Mouse (Mus musculus): Measurements from ENCODE around the gene Epor. TPM values are rescaled to one million over a fixed set of nuclear protein-coding genes. Genes with fewer than 3 reads are reported as not detected.

Gene Epor
- polyA plus RNA-seq, 1 experiment from 2014 or later = 124 TPM

DNA sequence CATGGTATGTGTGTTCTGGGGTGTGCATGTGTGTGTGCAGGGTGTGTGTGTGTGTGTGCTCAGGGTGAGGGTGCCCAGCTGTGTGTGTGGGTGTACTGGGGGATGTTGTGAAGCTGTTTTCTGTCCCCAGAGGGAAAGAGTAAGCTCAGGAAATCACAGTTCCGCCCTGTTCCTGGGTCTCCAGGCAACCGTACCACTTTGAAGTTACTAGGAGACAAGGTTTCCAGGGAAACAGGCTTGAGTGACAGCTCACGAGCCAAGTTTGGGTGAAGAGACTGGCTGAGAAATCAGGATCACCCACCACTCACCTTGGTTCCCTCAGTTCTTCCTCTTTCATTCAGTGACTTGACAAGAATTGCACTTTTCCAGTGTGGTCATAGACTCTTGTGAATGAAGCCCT is 9.7 kb downstream of the Epor start:
- no peak overlapping the region for H3K9ac ChIP-seq
- no peaks in the 10 kb centered on the region for H3K9me3 ChIP-seq (replicated peaks)
- H3K4me2 ChIP-seq = no peak overlapping the region
- ATAC-seq (ENCODE audit: insufficient read depth) = no peak
- 28% methylated on average over 3 of the region's 3 CpGs for WGBS (ENCODE audit: insufficient replicate concordance)
- H3K4me1 ChIP-seq (replicated peaks) = peaks cover 32% of the 10 kb centered on the region
- peaks cover 14% of the 10 kb centered on the region for H3K27me3 ChIP-seq
- H3K4me3 ChIP-seq (replicated peaks) = no peak overlapping the region
- H3K36me3 ChIP-seq (replicated peaks) = peaks cover 21% of the 10 kb centered on the region
- no peak overlapping the region for H3K27ac ChIP-seq (replicated peaks)

DNA sequence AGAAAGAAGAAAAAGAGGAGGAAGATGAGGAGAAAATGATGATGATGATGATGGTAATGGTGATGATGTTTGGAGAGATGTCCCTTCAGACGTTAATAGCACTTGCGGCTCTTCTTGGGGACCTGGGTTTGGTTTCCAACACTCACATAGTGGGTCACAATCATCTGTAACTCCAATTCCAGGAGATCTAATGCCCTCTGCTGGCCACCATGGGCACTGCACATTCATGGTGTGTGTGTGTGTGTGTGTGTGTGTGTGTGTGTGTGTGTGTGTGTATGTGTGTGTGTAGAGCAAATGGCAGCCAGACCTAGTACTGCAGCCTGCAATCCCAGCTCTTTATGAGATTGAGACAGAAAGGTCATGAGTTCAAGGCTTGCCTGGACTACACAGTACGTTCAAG is 11.3 kb downstream of the Epor start:
- H3K4me1 ChIP-seq (replicated peaks) = peaks cover 25% of the 10 kb centered on the region
- no peak overlapping the region for H3K4me2 ChIP-seq
- H3K4me3 ChIP-seq (replicated peaks) = no peak overlapping the region
- 62% methylated on average over 3 of the region's 3 CpGs for WGBS (ENCODE audit: insufficient replicate concordance)
- peaks cover 5% of the 10 kb centered on the region; the same call in 1 of the 2 replicates for H3K36me3 ChIP-seq (replicated peaks)
- no peak overlapping the region for H3K27ac ChIP-seq (replicated peaks)
- H3K9me3 ChIP-seq (replicated peaks) = no peaks in the 10 kb centered on the region
- no peak for ATAC-seq (ENCODE audit: insufficient read depth)
- H3K27me3 ChIP-seq = peaks cover 29% of the 10 kb centered on the region
- no peak overlapping the region for H3K9ac ChIP-seq

DNA sequence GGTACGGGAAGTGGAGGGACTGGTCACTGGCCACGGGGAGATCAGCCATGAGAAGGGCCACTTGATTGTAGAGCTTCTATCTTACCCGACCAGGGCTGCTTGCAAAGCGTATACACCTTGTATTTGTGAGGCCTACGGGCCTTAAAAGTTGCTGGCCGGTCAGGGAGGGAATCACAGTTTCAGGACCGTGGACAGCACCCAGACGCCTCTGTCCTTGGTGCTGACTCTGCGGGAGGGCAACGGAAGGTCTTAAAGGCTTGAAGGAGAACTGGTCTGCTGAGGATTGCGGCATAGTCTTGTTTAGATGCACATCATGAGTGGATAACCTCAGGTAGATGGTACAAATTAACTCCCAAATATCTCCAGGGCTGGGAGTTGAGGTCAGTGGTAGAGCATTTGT is 13.0 kb downstream of the Epor start:
- WGBS (ENCODE audit: insufficient replicate concordance) = 15% methylated on average over 11 of the region's 11 CpGs

DNA sequence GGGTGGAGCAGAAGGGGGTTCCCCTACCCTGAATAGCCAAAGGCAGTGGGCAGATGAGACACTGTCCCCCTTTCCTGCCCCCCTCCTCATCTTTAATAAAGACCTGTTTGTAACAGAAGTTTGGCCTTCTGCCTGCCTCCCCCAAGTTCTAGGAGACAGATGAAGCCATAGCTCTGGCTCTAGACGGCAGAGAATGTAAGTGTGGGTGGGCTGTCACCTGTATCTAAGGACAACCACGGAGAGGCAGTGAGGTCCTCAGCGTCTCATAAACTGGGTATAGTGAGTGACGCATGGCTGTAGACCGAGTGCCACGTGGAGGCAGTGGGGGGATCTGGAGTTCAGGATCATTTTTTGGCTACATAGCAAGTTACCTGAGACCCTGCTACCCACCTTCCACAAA is 14.5 kb downstream of the Epor start:
- H3K36me3 ChIP-seq (replicated peaks) = no peaks in the 10 kb centered on the region
- peaks cover 14% of the 10 kb centered on the region for H3K4me1 ChIP-seq (replicated peaks)
- no peak overlapping the region for H3K9ac ChIP-seq
- no peak overlapping the region for H3K4me2 ChIP-seq
- peaks cover 39% of the 10 kb centered on the region for H3K27me3 ChIP-seq
- 61% methylated on average over 6 of the region's 6 CpGs for WGBS (ENCODE audit: insufficient replicate concordance)
- H3K9me3 ChIP-seq (replicated peaks) = no peaks in the 10 kb centered on the region
- ATAC-seq (ENCODE audit: insufficient read depth) = no peak
- H3K27ac ChIP-seq (replicated peaks) = no peak overlapping the region
- no peak overlapping the region for H3K4me3 ChIP-seq (replicated peaks)

More for the DNA sequence above, 13.0 kb downstream of the Epor start:
- Histone ChIP-seq H3K36me3 (replicated peaks) (no peaks in the 10 kb centered on the region), H3K27ac (replicated peaks) (no peak overlapping the region), H3K9me3 (replicated peaks) (no peaks in the 10 kb centered on the region), H3K4me1 (replicated peaks) (peaks cover 15% of the 10 kb centered on the region), H3K27me3 (peaks cover 29% of the 10 kb centered on the region), H3K4me3 (replicated peaks) (no peak overlapping the region), H3K9ac (no peak overlapping the region), H3K4me2 (no peak overlapping the region)
- no peak for ATAC-seq (ENCODE audit: insufficient read depth)

DNA sequence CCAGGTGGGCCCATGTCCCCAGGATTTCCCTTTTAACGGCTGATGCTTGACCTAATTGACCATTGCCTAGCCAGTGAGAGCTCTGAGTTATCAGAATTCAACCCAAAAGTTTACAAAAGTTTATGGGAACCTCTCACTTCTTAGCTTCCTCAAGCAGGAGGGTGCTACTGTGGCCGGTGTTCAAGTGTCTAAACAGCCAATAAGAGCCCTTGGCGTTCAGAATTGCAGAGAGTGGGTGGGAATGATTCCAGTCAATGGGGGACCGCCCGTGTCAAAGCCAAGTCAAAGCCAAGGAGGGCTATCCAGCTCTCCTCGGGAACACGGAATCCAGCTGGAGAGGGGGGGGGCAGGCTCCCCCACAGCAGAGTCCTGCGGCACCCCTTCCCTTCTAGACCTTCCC is 15.2 kb downstream of the Epor start:
- Histone ChIP-seq H3K4me1 (replicated peaks) (peaks cover 14% of the 10 kb centered on the region), H3K27me3 (peaks cover 44% of the 10 kb centered on the region), H3K36me3 (replicated peaks) (no peaks in the 10 kb centered on the region), H3K9me3 (replicated peaks) (no peaks in the 10 kb centered on the region), H3K4me3 (replicated peaks) (no peak overlapping the region), H3K9ac (no peak overlapping the region), H3K27ac (replicated peaks) (no peak overlapping the region), H3K4me2 (no peak overlapping the region)
- 40% methylated on average over 8 of the region's 8 CpGs for WGBS (ENCODE audit: insufficient replicate concordance)
- ATAC-seq (ENCODE audit: insufficient read depth) = no peak

DNA sequence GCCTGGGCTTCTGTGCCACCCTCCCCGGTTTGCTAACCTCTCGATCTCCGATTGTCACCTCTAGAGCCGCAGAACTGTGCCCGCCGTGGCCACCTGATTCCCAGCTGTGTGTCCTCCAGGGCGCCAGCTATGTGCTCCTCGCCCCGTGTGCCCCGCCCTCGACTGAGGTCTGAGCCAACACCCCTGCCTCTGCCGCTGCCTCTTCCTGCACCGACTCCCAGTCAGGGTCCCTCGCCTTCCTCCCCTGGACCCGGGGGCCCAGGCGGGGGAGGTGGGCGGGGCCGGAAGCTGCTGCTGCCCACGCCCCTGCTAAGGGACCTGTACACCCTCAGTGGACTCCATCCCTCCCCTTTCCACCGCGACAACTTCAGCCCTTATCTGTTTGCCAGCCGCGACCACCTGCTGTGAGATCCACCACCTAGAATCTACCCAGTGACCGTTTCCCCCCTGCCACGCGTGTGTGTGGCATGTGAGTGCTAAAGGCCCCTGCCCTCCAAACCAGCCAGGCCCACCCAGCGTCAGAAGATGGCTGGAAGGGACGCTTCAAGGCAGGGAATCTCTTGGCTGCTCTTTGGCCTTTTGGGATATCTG is 15.7 kb downstream of the Epor start:
- WGBS (ENCODE audit: insufficient replicate concordance) = 2% methylated on average over 27 of the region's 28 CpGs
- H3K9me3 ChIP-seq (replicated peaks) = no peaks in the 10 kb centered on the region
- ATAC-seq (ENCODE audit: insufficient read depth) = no peak
- H3K27ac ChIP-seq (replicated peaks) = no peak overlapping the region
- no peaks in the 10 kb centered on the region for H3K36me3 ChIP-seq (replicated peaks)
- H3K27me3 ChIP-seq = peaks cover 44% of the 10 kb centered on the region
- H3K4me2 ChIP-seq = peak overlapping the region; percentile 25
- no peak overlapping the region for H3K4me3 ChIP-seq (replicated peaks)
- H3K4me1 ChIP-seq (replicated peaks) = peaks cover 14% of the 10 kb centered on the region
- H3K9ac ChIP-seq = no peak overlapping the region

DNA sequence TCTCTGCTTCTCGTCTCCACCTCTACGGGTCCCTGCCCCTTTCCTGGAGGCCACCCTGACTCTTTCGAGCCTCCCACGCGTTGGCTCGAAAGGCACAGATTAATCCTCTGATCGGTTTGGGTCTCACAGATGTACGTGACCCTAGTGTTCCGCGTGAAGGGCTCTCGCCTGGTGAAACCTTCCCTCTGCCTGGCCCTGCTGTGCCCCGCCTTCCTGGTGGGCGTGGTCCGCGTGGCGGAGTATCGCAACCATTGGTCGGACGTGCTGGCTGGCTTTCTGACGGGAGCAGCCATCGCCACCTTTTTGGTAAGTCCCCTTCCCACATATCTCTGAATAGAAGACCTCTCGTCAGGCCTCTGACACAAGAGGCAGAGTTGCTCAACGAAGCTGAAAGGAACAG is 19.0 kb downstream of the Epor start:
- Histone ChIP-seq H3K27me3 (peaks cover 37% of the 10 kb centered on the region), H3K9ac (no peak overlapping the region), H3K36me3 (replicated peaks) (no peaks in the 10 kb centered on the region), H3K4me1 (replicated peaks) (peaks cover 14% of the 10 kb centered on the region), H3K9me3 (replicated peaks) (no peaks in the 10 kb centered on the region), H3K4me2 (peak overlapping the region; percentile 10), H3K27ac (replicated peaks) (no peak overlapping the region), H3K4me3 (replicated peaks) (no peak overlapping the region)
- ATAC-seq (ENCODE audit: insufficient read depth) = 0 out of 2 replicates have a peak, but pooled peaks have one; percentile 17
- WGBS (ENCODE audit: insufficient replicate concordance) = 16% methylated on average over 23 of the region's 23 CpGs

DNA sequence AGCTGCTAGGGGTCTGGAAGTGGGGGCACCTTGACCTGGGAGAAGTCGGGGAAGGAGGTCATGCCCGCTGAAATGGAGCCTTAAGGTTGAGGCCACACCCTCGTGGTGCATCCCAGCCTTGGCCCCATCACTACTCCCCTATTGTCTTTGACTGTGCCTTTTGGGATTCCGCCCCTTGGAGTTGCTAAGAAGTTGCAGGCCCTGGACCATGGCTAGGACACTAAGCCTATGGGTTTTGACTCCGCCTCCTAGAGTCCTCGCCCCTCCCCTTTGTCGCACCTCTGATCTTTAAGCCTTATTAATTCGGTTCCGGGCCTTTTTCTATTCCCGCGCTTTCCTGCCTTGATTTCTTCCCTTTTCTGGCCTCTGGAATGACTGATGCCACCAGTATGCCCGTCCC is 19.7 kb downstream of the Epor start:
- 38% methylated on average over 12 of the region's 12 CpGs for WGBS (ENCODE audit: insufficient replicate concordance)
- H3K36me3 ChIP-seq (replicated peaks) = no peaks in the 10 kb centered on the region
- H3K27ac ChIP-seq (replicated peaks) = no peak overlapping the region
- H3K4me2 ChIP-seq = no peak overlapping the region
- H3K4me3 ChIP-seq (replicated peaks) = no peak overlapping the region
- H3K4me1 ChIP-seq (replicated peaks) = peaks cover 14% of the 10 kb centered on the region
- H3K9ac ChIP-seq = no peak overlapping the region
- H3K9me3 ChIP-seq (replicated peaks) = no peaks in the 10 kb centered on the region
- no peak for ATAC-seq (ENCODE audit: insufficient read depth)
- peaks cover 31% of the 10 kb centered on the region for H3K27me3 ChIP-seq

DNA sequence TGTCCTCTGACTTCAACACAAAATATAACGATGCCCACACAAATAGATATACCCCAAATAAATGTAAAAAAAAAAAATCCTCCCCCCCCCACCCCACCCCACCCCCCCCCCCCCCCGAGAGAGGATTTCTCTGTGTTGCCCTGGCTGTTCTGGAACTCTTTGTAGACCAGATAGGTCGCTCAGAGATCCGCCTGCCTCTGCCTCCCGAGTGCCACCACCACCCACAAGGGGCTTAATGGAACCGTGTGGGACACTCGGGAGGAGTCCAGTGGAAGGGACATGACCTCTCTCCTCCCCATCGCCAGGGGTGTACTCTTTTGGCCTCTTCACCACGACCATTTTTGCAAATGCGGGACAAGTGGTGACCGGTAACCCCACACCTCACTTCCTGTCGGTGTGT is 20.3 kb downstream of the Epor start:
- no peak for ATAC-seq (ENCODE audit: insufficient read depth)
- Histone ChIP-seq H3K27me3 (peaks cover 25% of the 10 kb centered on the region), H3K4me3 (replicated peaks) (no peak overlapping the region), H3K27ac (replicated peaks) (no peak overlapping the region), H3K9ac (no peak overlapping the region), H3K36me3 (replicated peaks) (no peaks in the 10 kb centered on the region), H3K4me2 (no peak overlapping the region), H3K9me3 (replicated peaks) (no peaks in the 10 kb centered on the region), H3K4me1 (replicated peaks) (peaks cover 14% of the 10 kb centered on the region)
- 58% methylated on average over 12 of the region's 12 CpGs for WGBS (ENCODE audit: insufficient replicate concordance)

DNA sequence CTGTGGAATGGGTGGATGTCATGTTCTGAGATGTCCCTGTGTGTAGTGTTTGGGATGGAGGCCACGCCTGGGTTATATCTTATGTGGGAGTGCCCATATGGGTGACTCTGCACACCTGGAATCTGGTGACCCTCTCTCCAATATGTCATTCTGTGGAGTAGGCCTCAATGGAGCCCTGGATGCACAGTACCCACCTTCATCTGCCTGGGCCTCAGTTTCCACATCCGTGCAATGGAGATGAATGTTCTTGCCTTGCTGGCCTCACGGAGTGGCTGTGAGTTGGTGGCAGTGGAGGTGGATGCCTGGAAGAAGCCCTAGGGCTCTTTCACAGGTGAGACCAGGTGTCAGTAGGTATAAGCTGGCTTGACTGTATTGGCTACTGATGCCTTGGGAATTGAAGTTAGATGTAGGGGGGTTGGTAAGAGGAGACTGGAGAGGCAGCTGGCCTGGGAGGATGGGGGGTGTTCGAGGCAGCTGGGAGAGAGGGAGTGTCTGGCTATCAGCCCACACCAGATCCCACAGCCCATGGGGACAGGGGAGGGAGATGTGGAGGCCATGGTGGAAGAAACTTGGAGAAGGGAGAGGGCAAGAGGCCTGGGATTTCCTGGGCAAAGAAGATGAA is 25.0 kb downstream of the Epor start:
- Histone ChIP-seq H3K4me2 (no peak overlapping the region), H3K27ac (replicated peaks) (no peak overlapping the region), H3K4me1 (replicated peaks) (peaks cover 7% of the 10 kb centered on the region), H3K36me3 (replicated peaks) (no peaks in the 10 kb centered on the region), H3K27me3 (peaks cover 21% of the 10 kb centered on the region), H3K9ac (no peak overlapping the region), H3K9me3 (replicated peaks) (no peaks in the 10 kb centered on the region), H3K4me3 (replicated peaks) (no peak overlapping the region)
- no peak for ATAC-seq (ENCODE audit: insufficient read depth)
- 61% methylated on average over 4 of the region's 4 CpGs for WGBS (ENCODE audit: insufficient replicate concordance)

DNA sequence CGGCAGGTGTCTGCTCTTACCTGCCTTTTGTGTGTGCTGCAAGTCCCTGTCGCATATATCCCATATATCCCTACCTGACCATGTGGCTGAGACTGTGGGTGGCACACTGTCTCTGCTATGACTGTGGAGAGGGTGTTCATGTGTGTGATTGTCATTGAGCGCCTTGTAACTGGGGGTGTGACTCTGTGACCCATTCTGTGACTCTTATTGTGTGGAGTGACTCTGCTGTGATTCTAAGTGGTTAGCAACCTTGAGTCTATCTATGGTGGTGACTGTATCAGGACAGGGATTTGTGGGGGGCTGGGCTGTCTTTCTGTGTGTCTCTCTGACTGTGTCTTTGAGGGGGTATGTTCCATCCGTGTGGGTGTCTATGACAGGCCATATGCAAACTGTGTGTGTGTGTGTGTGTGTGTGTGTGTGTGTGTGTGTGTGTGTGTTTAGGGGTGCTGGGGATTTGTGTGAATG is 25.6 kb downstream of the Epor start:
- no peak for ATAC-seq (ENCODE audit: insufficient read depth)
- Histone ChIP-seq H3K4me2 (0 out of 2 replicates have a peak overlapping the region, but pooled peaks have one; percentile 67), H3K9me3 (replicated peaks) (no peaks in the 10 kb centered on the region), H3K4me3 (replicated peaks) (no peak overlapping the region), H3K9ac (no peak overlapping the region), H3K4me1 (replicated peaks) (peaks cover 8% of the 10 kb centered on the region), H3K27ac (replicated peaks) (no peak overlapping the region), H3K36me3 (replicated peaks) (no peaks in the 10 kb centered on the region), H3K27me3 (peaks cover 22% of the 10 kb centered on the region)
- WGBS (ENCODE audit: insufficient replicate concordance) = 76% methylated on average over 4 of the region's 4 CpGs
